In the genomic region with DNA sequence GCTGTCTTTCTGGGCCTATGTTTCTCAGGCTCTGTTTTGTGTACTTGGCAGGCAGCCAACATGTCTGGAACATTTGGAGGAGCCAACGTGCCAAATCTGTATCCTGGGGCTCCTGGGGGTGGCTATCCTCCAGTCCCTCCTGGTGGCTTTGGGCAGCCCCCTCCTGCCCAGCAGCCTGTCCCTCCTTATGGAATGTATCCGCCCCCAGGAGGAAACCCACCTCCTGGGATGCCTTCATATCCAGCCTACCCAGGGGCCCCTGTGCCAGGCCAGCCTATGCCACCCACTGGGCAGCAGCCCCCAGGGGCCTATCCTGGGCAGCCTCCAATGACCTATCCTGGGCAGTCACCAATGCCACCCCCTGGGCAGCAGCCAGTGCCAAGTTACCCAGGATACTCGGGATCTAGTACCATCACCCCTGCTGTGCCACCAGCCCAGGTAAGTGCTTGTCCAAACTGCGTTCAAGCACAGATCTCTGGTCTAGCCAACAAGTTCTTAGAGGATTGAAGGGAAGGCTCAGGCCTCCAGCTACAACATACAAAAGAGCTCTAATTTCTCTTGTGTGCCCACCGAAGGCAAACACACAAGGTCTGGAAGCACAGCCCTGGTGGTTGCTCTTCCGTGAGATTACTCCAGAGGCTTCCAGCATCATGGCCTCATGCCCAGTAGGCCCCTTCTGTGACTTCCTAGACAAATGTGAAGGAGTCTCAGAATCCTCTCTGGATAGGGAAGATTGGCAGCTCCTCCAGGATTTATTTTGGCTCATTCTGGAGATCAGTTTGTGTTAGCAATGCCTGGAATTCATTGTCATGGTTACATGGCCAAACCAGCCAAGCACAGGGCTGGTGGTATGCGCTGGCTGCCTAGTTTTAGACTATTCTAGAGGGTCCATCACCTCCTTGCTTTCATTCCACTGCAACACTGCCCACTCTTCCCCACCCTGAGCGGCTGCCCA, we compare ENCODE assay signal across 9 mouse cellular contexts. TPM values are rescaled to one million over a fixed set of nuclear protein-coding genes. Genes with fewer than 3 reads are reported as not detected.
DNase-seq lines count a peak whose midpoint lies in the region; ATAC-seq and TF ChIP-seq lines count a peak whose summit lies in the region.
"Had no signal": no experiment of that assay in that cellular context is flagged by ENCODE, and none has a peak within 500 bp of the region (broad histone marks: within the 10 kb centered on the region; RNA-seq: fewer than 3 reads in every experiment).

No protein-coding gene starts in this region.

- DNase-seq in gastrocnemius, postnatal 14 days = peak; percentile 30
- DNase-seq in gastrocnemius, postnatal 25 days = no peak
- peak; percentile 70 for DNase-seq in NIH3T3 (ENCODE audit: low read depth)
- DNase-seq in cerebellum, postnatal 25 days = peak; percentile 55 to 61
- DNase-seq in layer of hippocampus, adult 18-20 months (ENCODE audit: low spot score in 2 of 2) = peak; percentile 61 to 78
- DNase-seq in midbrain, postnatal 0 days (ENCODE audit: low spot score) = peak; percentile 74
- no peak for DNase-seq in embryo, embryonic 11 days
- no peak for DNase-seq in urinary bladder, adult 2 months (ENCODE audit: low spot score)

- H3K9me3 ChIP-seq in midbrain, postnatal 0 days (ENCODE audit: low read length) = no peaks in the 10 kb centered on the region

- H3K27ac ChIP-seq in midbrain, postnatal 0 days (ENCODE audit: low read depth, low read length) = no peak overlapping the region

- no peak for ATAC-seq in midbrain, postnatal 0 days (ENCODE audit: low FRiP score)

- no peak overlapping the region for H3K4me2 ChIP-seq in midbrain, postnatal 0 days (ENCODE audit: low read depth, low read length, poor library complexity, severe bottlenecking)

- intact Hi-C loops in gastrocnemius, postnatal 14 days (cut with DNase I; ENCODE audit: low total_unique reads) = no loop called here

- WGBS in midbrain, postnatal 0 days = 66% methylated on average over 8 of the region's 8 CpGs

- H3K9ac ChIP-seq in midbrain, postnatal 0 days (replicated peaks; ENCODE audit: low read length, poor library complexity, severe bottlenecking) = no peak overlapping the region

- H3K27me3 ChIP-seq in midbrain, postnatal 0 days (ENCODE audit: insufficient read depth, low read length) = no peaks in the 10 kb centered on the region

- H3K4me3 ChIP-seq in midbrain, postnatal 0 days (ENCODE audit: low read depth, low read length) = no peak overlapping the region

- no peaks in the 10 kb centered on the region for H3K4me1 ChIP-seq in midbrain, postnatal 0 days (ENCODE audit: insufficient read depth, low read length)

- TF ChIP-seq CTCF in midbrain, postnatal 0 days (IDR thresholded peaks at IDR 0.05) = no peak

- no peaks in the 10 kb centered on the region for H3K36me3 ChIP-seq in midbrain, postnatal 0 days (ENCODE audit: insufficient read depth, low read length)

RNA-seq across cellular contexts. Expression of a gene that starts 30.2 kb away (rescaled TPM):
- total RNA-seq in gastrocnemius, postnatal 14 days (2021) = 1 to 10 TPM; 2.9 to 3.6 TPM
- 1 to 10 TPM; 1.8 to 2.7 TPM for total RNA-seq in gastrocnemius, postnatal 25 days (2021)
- not detected for total RNA-seq in layer of hippocampus, adult 18-20 months (2021)
- not detected in 2 replicates for total RNA-seq in midbrain, postnatal 0 days (2014; rRNA removed)
- not detected in 2 replicates for polyA plus RNA-seq in midbrain, postnatal 0 days (2015; fragmentation: Nextera tagmentation; extraction: Ambion mirVana)
- 6.9 and 8.5 TPM in 2 replicates for polyA plus RNA-seq in urinary bladder, adult 2 months (2012; rRNA removed)
- total RNA-seq: liver, adult 2 months had no signal
- polyA plus RNA-seq: liver, adult 2 months had no signal

RNA-seq across cellular contexts. Expression of a gene that starts 30.8 kb away (rescaled TPM):
- 10 to 100 TPM; 83.7 to 85.1 TPM for total RNA-seq in gastrocnemius, postnatal 14 days (2021)
- 10 to 100 TPM; 79.2 to 96.7 TPM for total RNA-seq in gastrocnemius, postnatal 25 days (2021)
- 10 to 100 TPM; 78.6 to 84.7 TPM for total RNA-seq in layer of hippocampus, adult 18-20 months (2021)
- total RNA-seq in midbrain, postnatal 0 days (2014; rRNA removed) = 2.7 and 3.0 TPM in 2 replicates
- 3.3 TPM in 2 replicates for polyA plus RNA-seq in midbrain, postnatal 0 days (2015; fragmentation: Nextera tagmentation; extraction: Ambion mirVana)
- 65.5 and 84.4 TPM in 2 replicates for polyA plus RNA-seq in urinary bladder, adult 2 months (2012; rRNA removed)

RNA-seq across cellular contexts. Expression of a gene that starts 54.7 kb away (rescaled TPM):
- 1 to 10 TPM; 1.3 to 1.7 TPM for total RNA-seq in gastrocnemius, postnatal 14 days (2021)
- under 1 TPM; 0.15 to 0.86 TPM for total RNA-seq in gastrocnemius, postnatal 25 days (2021)
- total RNA-seq in layer of hippocampus, adult 18-20 months (2021) = 1 to 10 TPM; 5.7 to 6.8 TPM
- 9.9 and 11.2 TPM in 2 replicates for total RNA-seq in midbrain, postnatal 0 days (2014; rRNA removed)
- 6.5 and 10.4 TPM in 2 replicates for polyA plus RNA-seq in midbrain, postnatal 0 days (2015; fragmentation: Nextera tagmentation; extraction: Ambion mirVana)
- 3.4 and 5.7 TPM in 2 replicates for polyA plus RNA-seq in urinary bladder, adult 2 months (2012; rRNA removed)

Comparison
In these comparisons a context has a peak if more than half of its experiments do, and no peak if none do; other contexts are left out.
1. DNase-seq: peak in gastrocnemius, postnatal 14 days (single experiment), NIH3T3 (single experiment), cerebellum, postnatal 25 days (2 of 2), layer of hippocampus, adult 18-20 months (2 of 2) and midbrain, postnatal 0 days (single experiment); none in gastrocnemius, postnatal 25 days (single experiment), embryo, embryonic 11 days (single experiment) and urinary bladder, adult 2 months (single experiment).
2. RNA of a gene that starts 30.8 kb away (total RNA-seq): 79.2 to 96.7 TPM in gastrocnemius, postnatal 25 days, 83.7 to 85.1 TPM in gastrocnemius, postnatal 14 days and 78.6 to 84.7 TPM in layer of hippocampus, adult 18-20 months; 2.7 to 3.0 TPM in midbrain, postnatal 0 days; every median in the first group is over 10 times any median in the second.